Mouse (Mus musculus): ENCODE results near the gene Ccdc105. TPM values are rescaled to one million over a fixed set of nuclear protein-coding genes. Genes with fewer than 3 reads are reported as not detected.

Ccdc105 gene
- not detected in 2 replicates for total RNA-seq (2015; ENCODE audit: low replicate concordance)
- total RNA-seq (2017; ENCODE audit: low replicate concordance): not detected in 2 replicates

GRCm38 (mm10) chr10:78752452-78753191, at the start of gene Ccdc105:
Ccdc105 (minus strand) TSS chr10:78753065.
- ATAC-seq (replicated peaks; ENCODE audit: low FRiP score, poor library complexity, severe bottlenecking): no peak

GRCm38 (mm10) chr10:78801449-78801848, 48.6 kb upstream of the Ccdc105 start:
- ATAC-seq (replicated peaks; ENCODE audit: low FRiP score, poor library complexity, severe bottlenecking): no peak

- ATAC-seq (replicated peaks; ENCODE audit: low FRiP score, poor library complexity, severe bottlenecking): no peak
These were observed 37.7 kb upstream of the Ccdc105 start for GRCm38 (mm10) chr10:78790561-78790960.

GRCm38 (mm10) chr10:78787566-78788087, 34.8 kb upstream of the Ccdc105 start:
- no peak for ATAC-seq (replicated peaks; ENCODE audit: low FRiP score, poor library complexity, severe bottlenecking)

GRCm38 (mm10) chr10:78779981-78780651, 27.3 kb upstream of the Ccdc105 start, which contains the start of gene Slc1a6:
Slc1a6 (plus strand) TSS chr10:78780496.
- ATAC-seq (replicated peaks; ENCODE audit: low FRiP score, poor library complexity, severe bottlenecking): no peak

- no peak for ATAC-seq (replicated peaks; ENCODE audit: low FRiP score, poor library complexity, severe bottlenecking)
These were observed 26.7 kb upstream of the Ccdc105 start for GRCm38 (mm10) chr10:78779527-78779926.

- no peak for ATAC-seq (replicated peaks; ENCODE audit: low FRiP score, poor library complexity, severe bottlenecking)
These were observed 23.0 kb upstream of the Ccdc105 start for GRCm38 (mm10) chr10:78775830-78776229.

GRCm38 (mm10) chr10:78765570-78765969, 12.7 kb upstream of the Ccdc105 start:
- no peak for ATAC-seq (replicated peaks; ENCODE audit: low FRiP score, poor library complexity, severe bottlenecking)

- ATAC-seq (replicated peaks; ENCODE audit: low FRiP score, poor library complexity, severe bottlenecking): no peak
These were observed 3.2 kb upstream of the Ccdc105 start for GRCm38 (mm10) chr10:78756021-78756420.

GRCm38 (mm10) chr10:78748946-78749345, 3.9 kb downstream of the Ccdc105 start:
- no peak for ATAC-seq (replicated peaks; ENCODE audit: low FRiP score, poor library complexity, severe bottlenecking)

- no peak for ATAC-seq (replicated peaks; ENCODE audit: low FRiP score, poor library complexity, severe bottlenecking)
These were observed 4.7 kb downstream of the Ccdc105 start for GRCm38 (mm10) chr10:78748161-78748560.

- ATAC-seq (replicated peaks; ENCODE audit: low FRiP score, poor library complexity, severe bottlenecking): no peak
These were observed 5.7 kb downstream of the Ccdc105 start for GRCm38 (mm10) chr10:78747035-78747721.

GRCm38 (mm10) chr10:78745453-78746232, 7.2 kb downstream of the Ccdc105 start:
- ATAC-seq (replicated peaks; ENCODE audit: low FRiP score, poor library complexity, severe bottlenecking): no peak

GRCm38 (mm10) chr10:78743721-78744120, 9.1 kb downstream of the Ccdc105 start:
- no peak for ATAC-seq (replicated peaks; ENCODE audit: low FRiP score, poor library complexity, severe bottlenecking)

- no peak for ATAC-seq (replicated peaks; ENCODE audit: low FRiP score, poor library complexity, severe bottlenecking)
These were observed 13.0 kb downstream of the Ccdc105 start for GRCm38 (mm10) chr10:78739821-78740220.

GRCm38 (mm10) chr10:78727876-78728275, 25.0 kb downstream of the Ccdc105 start:
- ATAC-seq (replicated peaks; ENCODE audit: low FRiP score, poor library complexity, severe bottlenecking): no peak

GRCm38 (mm10) chr10:78727035-78727434, 25.8 kb downstream of the Ccdc105 start:
- ATAC-seq (replicated peaks; ENCODE audit: low FRiP score, poor library complexity, severe bottlenecking): no peak

GRCm38 (mm10) chr10:78723416-78723815, 29.4 kb downstream of the Ccdc105 start:
- no peak for ATAC-seq (replicated peaks; ENCODE audit: low FRiP score, poor library complexity, severe bottlenecking)

- ATAC-seq (replicated peaks; ENCODE audit: low FRiP score, poor library complexity, severe bottlenecking): no peak
These were observed 30.2 kb downstream of the Ccdc105 start for GRCm38 (mm10) chr10:78722654-78723053.

GRCm38 (mm10) chr10:78722036-78722435, 30.8 kb downstream of the Ccdc105 start:
- ATAC-seq (replicated peaks; ENCODE audit: low FRiP score, poor library complexity, severe bottlenecking): no peak

All from erythroblast, adult 5-6 weeks (primary cell).